Mouse (Mus musculus) MEL (cell line): Measurements from ENCODE around the gene Tmem147. TPM values are rescaled to one million over a fixed set of nuclear protein-coding genes. Genes with fewer than 3 reads are reported as not detected.

ENCODE experiments used
- DNase-seq: peaks from one replicate; pipeline ENCODE4 v3.0.0; 2011; ENCODE audit warnings: low read depth, low spot score
- H3K27ac ChIP-seq: 2 replicates; pipeline ENCODE4 v1.5.1; 2012; ENCODE audit warnings: low read depth, mild to moderate bottlenecking, control low read depth, low read length, moderate library complexity; ENCODE audit not compliant: control insufficient read depth
- H3K27me3 ChIP-seq, 2 experiments: fragments of 150-350 bp in 1 of 2; sonication (generic) in 1 of 2; 2 replicates each; pipeline ENCODE4 v1.6.1; 2012; ENCODE audit warnings: low read length in 2 of 2, mild to moderate bottlenecking in 2 of 2, improper control_type of control experiment in 1 of 2, moderate library complexity in 1 of 2; ENCODE audit not compliant: insufficient read depth in 2 of 2, control insufficient read depth in 1 of 2
- H3K36me3 ChIP-seq, 2 experiments: 2 replicates each; pipeline ENCODE4 v1.6.1; 2012 to 2014; ENCODE audit warnings: low read length in 2 of 2, improper control_type of control experiment in 1 of 2, inconsistent platforms in 1 of 2, mild to moderate bottlenecking in 1 of 2; ENCODE audit not compliant: insufficient read depth in 2 of 2, control insufficient read depth in 1 of 2
- H3K4me1 ChIP-seq, 2 experiments: fragments of 150-350 bp in 1 of 2; sonication (generic) in 1 of 2; 2 replicates each; pipeline ENCODE4 v1.6.1; 2012; ENCODE audit warnings: low read length in 2 of 2, improper control_type of control experiment in 1 of 2, mild to moderate bottlenecking in 1 of 2; ENCODE audit not compliant: insufficient read depth in 2 of 2, control insufficient read depth in 1 of 2
- H3K4me3 ChIP-seq, 2 experiments: fragments of 150-350 bp in 1 of 2; sonication (generic) in 1 of 2; 2 replicates each; pipeline ENCODE4 v1.5.1; 2012; ENCODE audit warnings: low read depth in 2 of 2, low read length in 2 of 2, mild to moderate bottlenecking in 2 of 2, moderate library complexity in 2 of 2, control low read depth in 1 of 2, improper control_type of control experiment in 1 of 2; ENCODE audit not compliant: control insufficient read depth in 1 of 2, insufficient read depth in 1 of 2
- H3K79me2 ChIP-seq: 2 replicates; pipeline ENCODE4 v1.6.1; 2012; ENCODE audit warnings: mild to moderate bottlenecking, low read length, moderate library complexity; ENCODE audit not compliant: control insufficient read depth, poor library complexity, insufficient read depth
- H3K9ac ChIP-seq: 2 replicates; pipeline ENCODE4 v1.6.1; 2012; ENCODE audit warnings: low read depth, mild to moderate bottlenecking, control low read depth, low read length, moderate library complexity; ENCODE audit not compliant: control insufficient read depth, poor library complexity, severe bottlenecking
- H3K9me3 ChIP-seq: fragments of 150-350 bp; sonication (generic); replicated peaks from 2 replicates; pipeline ENCODE4 v1.6.1; 2012; ENCODE audit warnings: mild to moderate bottlenecking, low read length, improper control_type of control experiment, moderate library complexity; ENCODE audit not compliant: insufficient read depth
- BHLHE40 ChIP-seq: IDR thresholded peaks from 2 replicates; pipeline ENCODE4 v1.6.1; 2012; ENCODE audit warnings: low read depth, mild to moderate bottlenecking, inconsistent platforms, low read length, improper control_type of control experiment, borderline replicate concordance
- CTCF ChIP-seq, 3 experiments: IDR thresholded peaks in 2 of 3; conservative IDR thresholded peaks in 1 of 3; 2 replicates each; pipeline ENCODE4 v1.5.1; 2011 to 2012; ENCODE audit warnings: low read length in 3 of 3, low read depth in 2 of 3, mild to moderate bottlenecking in 2 of 3, improper control_type of control experiment in 1 of 3, inconsistent platforms in 1 of 3, mixed read lengths in 1 of 3, moderate library complexity in 1 of 3; ENCODE audit not compliant: control insufficient read depth in 1 of 3, insufficient read depth in 1 of 3, poor library complexity in 1 of 3, severe bottlenecking in 1 of 3
- EP300 ChIP-seq, 2 experiments: IDR thresholded peaks; 2 replicates each; pipeline ENCODE4 v1.6.1; 2011; ENCODE audit warnings: improper control_type of control experiment in 2 of 2, low read length in 2 of 2, low read depth in 1 of 2, mild to moderate bottlenecking in 1 of 2
- GABPA ChIP-seq: IDR thresholded peaks from 2 replicates; pipeline ENCODE4 v1.6.1; 2012; ENCODE audit warnings: low read depth, mild to moderate bottlenecking, inconsistent platforms, low read length, improper control_type of control experiment, moderate library complexity
- JUND ChIP-seq: IDR thresholded peaks from 2 replicates; pipeline ENCODE4 v1.6.1; 2011; ENCODE audit warnings: low read depth, mild to moderate bottlenecking, improper control_type of control experiment, low read length
- KAT2A ChIP-seq: conservative IDR thresholded peaks from 2 replicates; pipeline ENCODE4 v1.6.1; 2012; ENCODE audit warnings: low read depth, low read length, improper control_type of control experiment, inconsistent platforms
- MAFK ChIP-seq: IDR thresholded peaks from 2 replicates; pipeline ENCODE4 v1.6.1; 2011; ENCODE audit warnings: low read depth, mild to moderate bottlenecking, low read length, improper control_type of control experiment, borderline replicate concordance
- MAX ChIP-seq: IDR thresholded peaks from 2 replicates; pipeline ENCODE4 v1.6.1; 2011; ENCODE audit warnings: low read length, improper control_type of control experiment
- MAZ ChIP-seq: IDR thresholded peaks from 2 replicates; pipeline ENCODE4 v1.6.1; 2012; ENCODE audit warnings: low read depth, mild to moderate bottlenecking, inconsistent platforms, low read length, improper control_type of control experiment
- MEF2A ChIP-seq: IDR thresholded peaks from 2 replicates; pipeline ENCODE4 v1.6.1; 2014; ENCODE audit warnings: low read depth, mild to moderate bottlenecking, inconsistent platforms, low read length, improper control_type of control experiment; ENCODE audit not compliant: poor library complexity, insufficient replicate concordance, severe bottlenecking; ENCODE audit errors: extremely low read depth
- MXI1 ChIP-seq: IDR thresholded peaks from 2 replicates; pipeline ENCODE4 v1.6.1; 2011; ENCODE audit warnings: mild to moderate bottlenecking, low read depth, low read length, improper control_type of control experiment
- MYB ChIP-seq: IDR thresholded peaks from 2 replicates; pipeline ENCODE4 v1.6.1; 2011; ENCODE audit warnings: mild to moderate bottlenecking, low read depth, low read length, improper control_type of control experiment
- MYC ChIP-seq: IDR thresholded peaks from 2 replicates; pipeline ENCODE4 v1.6.1; 2011; ENCODE audit warnings: low read depth, mild to moderate bottlenecking, low read length, improper control_type of control experiment, moderate library complexity
- NRF1 ChIP-seq: IDR thresholded peaks from 2 replicates; pipeline ENCODE4 v1.6.1; 2014; ENCODE audit warnings: low read depth, mild to moderate bottlenecking, inconsistent platforms, low read length, improper control_type of control experiment, moderate library complexity; ENCODE audit not compliant: poor library complexity, insufficient read depth, severe bottlenecking
- POLR2A ChIP-seq, 2 experiments: IDR thresholded peaks; 2 replicates each; pipeline ENCODE4 v1.6.1; 2011 to 2012; ENCODE audit warnings: low read length in 2 of 2, mild to moderate bottlenecking in 2 of 2, control low read depth in 1 of 2, improper control_type of control experiment in 1 of 2, low read depth in 1 of 2, moderate library complexity in 1 of 2; ENCODE audit not compliant: control insufficient read depth in 1 of 2, insufficient read depth in 1 of 2, poor library complexity in 1 of 2
- POLR2AphosphoS2 ChIP-seq: IDR thresholded peaks from 2 replicates; pipeline ENCODE4 v1.6.1; 2011; ENCODE audit warnings: low read length, improper control_type of control experiment
- POLR2AphosphoS5 ChIP-seq: IDR thresholded peaks from 2 replicates; pipeline ENCODE4 v1.6.1; 2012; ENCODE audit warnings: low read depth, borderline replicate concordance, mild to moderate bottlenecking, inconsistent platforms, low read length, moderate library complexity, mixed read lengths
- RAD21 ChIP-seq: IDR thresholded peaks from 2 replicates; pipeline ENCODE4 v1.6.1; 2011; ENCODE audit warnings: mild to moderate bottlenecking, low read depth, low read length, improper control_type of control experiment
- RCOR1 ChIP-seq: IDR thresholded peaks from 2 replicates; pipeline ENCODE4 v1.6.1; 2012; ENCODE audit warnings: low read depth, mild to moderate bottlenecking, inconsistent platforms, low read length, improper control_type of control experiment
- SMC3 ChIP-seq: IDR thresholded peaks from 2 replicates; pipeline ENCODE4 v1.6.1; 2011; ENCODE audit warnings: low read depth, low read length, improper control_type of control experiment
- TAL1 ChIP-seq: IDR thresholded peaks from 2 replicates; pipeline ENCODE4 v1.6.1; 2012; ENCODE audit warnings: mild to moderate bottlenecking, inconsistent platforms, low read length, moderate library complexity, mixed read lengths
- TBP ChIP-seq: IDR thresholded peaks from 2 replicates; pipeline ENCODE4 v1.8.0; 2011; ENCODE audit warnings: low read depth, low read length, improper control_type of control experiment
- TCF12 ChIP-seq: IDR thresholded peaks from 2 replicates; pipeline ENCODE4 v1.6.1; 2014; ENCODE audit warnings: low read depth, mild to moderate bottlenecking, inconsistent platforms, low read length, improper control_type of control experiment, moderate library complexity
- ZC3H11A ChIP-seq: IDR thresholded peaks from 2 replicates; pipeline ENCODE4 v1.6.1; 2012; ENCODE audit warnings: low read depth, mild to moderate bottlenecking, inconsistent platforms, low read length, improper control_type of control experiment
- ZNF384 ChIP-seq: IDR thresholded peaks from 2 replicates; pipeline ENCODE4 v1.6.1; 2012; ENCODE audit warnings: low read depth, mild to moderate bottlenecking, inconsistent platforms, low read length, improper control_type of control experiment
- polyA plus RNA-seq, 2 experiments: library from polyadenylated mRNA; stranded (reverse) in 1 of 2; unstranded in 1 of 2; fragments of >175 nt in 1 of 2; fragments of >200 nt in 1 of 2; gene quantifications; 2 replicates each; pipeline versions ENCODE4 v1.2.1 to v1.2.4; 2012; ENCODE audit warnings: low replicate concordance in 2 of 2, low read depth in 1 of 2; ENCODE audit not compliant: insufficient read length in 2 of 2, insufficient read depth in 1 of 2, missing spikeins in 1 of 2
- total RNA-seq: library from RNA; depleted of rRNA; stranded (reverse); fragments of 300-350 nt; gene quantifications from 2 replicates; pipeline ENCODE4 v1.2.3, GENCODE M21; 2012

Tmem147 gene
- total and polyA plus RNA-seq, 3 experiments, result 266 to 324 (median 307) TPM

- no peak for TF ChIP-seq NRF1
- no peak for TF ChIP-seq KAT2A
- TF ChIP-seq POLR2AphosphoS5, result no peak
- TF ChIP-seq MAFK, result no peak
- no peak for TF ChIP-seq MAX
- no peak for TF ChIP-seq POLR2A (IDR thresholded peaks at IDR 0.05; ENCODE audit: control insufficient read depth in 1 of 2, insufficient read depth in 1 of 2, low read depth in 1 of 2, low read length in 2 of 2, poor library complexity in 1 of 2)
- TF ChIP-seq MEF2A, result no peak
- H3K27me3 ChIP-seq, result no peaks in the 10 kb centered on the region
- H3K4me1 ChIP-seq, result no peaks in the 10 kb centered on the region
- no peaks in the 10 kb centered on the region for H3K36me3 ChIP-seq
- no peak overlapping the region for H3K4me3 ChIP-seq
- no peaks in the 10 kb centered on the region for H3K79me2 ChIP-seq
- H3K27ac ChIP-seq, result no peak overlapping the region
- no peaks in the 10 kb centered on the region for H3K9me3 ChIP-seq
- no peak for DNase-seq
- H3K9ac ChIP-seq, result no peak overlapping the region
Observed at GRCm38 (mm10) chr7:30776104-30776503, 46.8 kb upstream of the Tmem147 start.

GRCm38 (mm10) chr7:30769236-30769635 is 39.9 kb upstream of the Tmem147 start:
- Histone ChIP-seq H3K4me3 (no peak overlapping the region), H3K79me2 (no peaks in the 10 kb centered on the region), H3K27ac (no peak overlapping the region), H3K27me3 (peaks cover 5 to 9% of the 10 kb centered on the region in 2 experiments), H3K9me3 (no peaks in the 10 kb centered on the region), H3K9ac (no peak overlapping the region), H3K36me3 (no peaks in the 10 kb centered on the region), H3K4me1 (no peaks in the 10 kb centered on the region)
- no peak for DNase-seq
- TF ChIP-seq JUND (no peak), MAZ (no peak), ZC3H11A (no peak), RAD21 (no peak), MYC (no peak), NRF1 (no peak), BHLHE40 (no peak), TCF12 (no peak)

GRCm38 (mm10) chr7:30766408-30766807 is 37.1 kb upstream of the Tmem147 start:
- TF ChIP-seq ZC3H11A (peak; percentile 33; the same call in 1 of the 2 replicates), CTCF (IDR thresholded peaks at IDR 0.05 in 2 of 3, conservative IDR thresholded peaks at IDR 0.05 in 1 of 3; ENCODE audit: control insufficient read depth in 1 of 3, insufficient read depth in 1 of 3, low read depth in 2 of 3, low read length in 3 of 3, poor library complexity in 1 of 3, severe bottlenecking in 1 of 3) (peak; percentile 32 to 56 (median 52); a peak in 5 of 6 replicates), MXI1 (no peak), RCOR1 (no peak), TAL1 (no peak), RAD21 (peak; percentile 55), EP300 (IDR thresholded peaks at IDR 0.05; ENCODE audit: low read depth in 1 of 2, low read length in 2 of 2) (no peak), ZNF384 (peak; percentile 89), POLR2AphosphoS2 (no peak), MYB (no peak), MAX (no peak), POLR2AphosphoS5 (no peak), GABPA (no peak), MYC (no peak), TBP (no peak), SMC3 (peak; percentile 42)
- Histone ChIP-seq H3K9me3 (no peaks in the 10 kb centered on the region), H3K4me1 (no peaks in the 10 kb centered on the region; a peak in 1 of 4 replicates), H3K27me3 (peaks cover 5 to 11% of the 10 kb centered on the region in 2 experiments), H3K9ac (no peak overlapping the region), H3K79me2 (no peaks in the 10 kb centered on the region), H3K36me3 (no peaks in the 10 kb centered on the region), H3K4me3 (no peak overlapping the region), H3K27ac (no peak overlapping the region)
- DNase-seq, result peak; percentile 41
